Mouse (Mus musculus) CH12.LX (cell line): ENCODE measurements around the gene Fosl2. TPM values are rescaled to one million over a fixed set of nuclear protein-coding genes. Genes with fewer than 3 reads are reported as not detected.

ENCODE experiments used
- DNase-seq: peaks from one replicate; pipeline ENCODE4 v3.0.0-alpha.2; 2013; ENCODE audit errors: extremely low read depth
- H3K27ac ChIP-seq: 2 replicates; pipeline ENCODE4 v1.5.1; 2012; ENCODE audit warnings: low read depth, mild to moderate bottlenecking, control low read depth, moderate library complexity; ENCODE audit not compliant: insufficient read depth
- H3K27me3 ChIP-seq: replicated peaks from 2 replicates; pipeline ENCODE3; 2012; ENCODE audit warnings: inconsistent platforms
- H3K36me3 ChIP-seq, 2 experiments: replicated peaks in 1 of 2; 2 replicates each; pipeline versions ENCODE3 to v1.6.1; 2012; ENCODE audit warnings: inconsistent platforms in 1 of 2, low read length in 1 of 2, mild to moderate bottlenecking in 1 of 2, mixed read lengths in 1 of 2, moderate library complexity in 1 of 2; ENCODE audit not compliant: control insufficient read depth in 1 of 2, insufficient read depth in 1 of 2
- H3K4me1 ChIP-seq, 2 experiments: 2 replicates each; pipeline ENCODE4 v1.6.1; 2012; ENCODE audit warnings: inconsistent platforms in 1 of 2, moderate library complexity in 1 of 2; ENCODE audit not compliant: insufficient read depth in 2 of 2, control insufficient read depth in 1 of 2
- H3K4me2 ChIP-seq: 2 replicates; pipeline ENCODE4 v1.6.1; 2012; ENCODE audit warnings: low read depth, mild to moderate bottlenecking, control low read depth; ENCODE audit not compliant: poor library complexity, insufficient read depth, severe bottlenecking
- H3K4me3 ChIP-seq, 3 experiments: fragments of 150-350 bp in 1 of 3; sonication (generic) in 1 of 3; replicated peaks in 1 of 3; 2 replicates each; pipeline versions ENCODE3 to v1.5.1; 2011 to 2012; ENCODE audit warnings: low read depth in 2 of 3, low read length in 2 of 3, mild to moderate bottlenecking in 2 of 3, moderate library complexity in 2 of 3, control low read depth in 1 of 3, improper control_type of control experiment in 1 of 3, inconsistent platforms in 1 of 3, mixed read lengths in 1 of 3; ENCODE audit not compliant: poor library complexity in 1 of 3
- H3K79me2 ChIP-seq: replicated peaks from 2 replicates; pipeline ENCODE4 v1.6.1; 2012; ENCODE audit warnings: mild to moderate bottlenecking, moderate library complexity; ENCODE audit not compliant: control insufficient read depth, poor library complexity, insufficient read depth, severe bottlenecking; ENCODE audit errors: extremely low read depth
- H3K9ac ChIP-seq: 2 replicates; pipeline ENCODE4 v1.6.1; 2012; ENCODE audit warnings: low read depth, mild to moderate bottlenecking, control low read depth, moderate library complexity; ENCODE audit not compliant: insufficient read depth
- H3K9me3 ChIP-seq: replicated peaks from 2 replicates; pipeline ENCODE3; 2012; ENCODE audit warnings: low read length, inconsistent platforms, mixed read lengths
- BHLHE40 ChIP-seq: IDR thresholded peaks from 2 replicates; pipeline ENCODE4 v1.6.1; 2011; ENCODE audit warnings: mild to moderate bottlenecking, low read depth, low read length, improper control_type of control experiment
- CHD2 ChIP-seq: IDR thresholded peaks from 2 replicates; pipeline ENCODE4 v1.6.1; 2011; ENCODE audit warnings: low read length, improper control_type of control experiment
- ETS1 ChIP-seq: conservative IDR thresholded peaks from 2 replicates; pipeline ENCODE4 v1.6.1; 2012; ENCODE audit warnings: low read depth, mild to moderate bottlenecking, inconsistent platforms, low read length, improper control_type of control experiment, moderate library complexity
- GABPA ChIP-seq: IDR thresholded peaks from 2 replicates; pipeline ENCODE4 v1.6.1; 2012; ENCODE audit warnings: low read depth, low read length, improper control_type of control experiment, inconsistent platforms; ENCODE audit not compliant: insufficient replicate concordance
- HCFC1 ChIP-seq: IDR thresholded peaks from 2 replicates; pipeline ENCODE4 v1.6.1; 2012; ENCODE audit warnings: low read depth, mild to moderate bottlenecking, inconsistent platforms, low read length, improper control_type of control experiment
- MAFK ChIP-seq: IDR thresholded peaks from 2 replicates; pipeline ENCODE4 v1.6.1; 2011; ENCODE audit warnings: low read length, improper control_type of control experiment; ENCODE audit not compliant: insufficient replicate concordance
- MAX ChIP-seq: IDR thresholded peaks from 2 replicates; pipeline ENCODE4 v1.6.1; 2011; ENCODE audit warnings: low read length, improper control_type of control experiment
- MYC ChIP-seq: IDR thresholded peaks from 2 replicates; pipeline ENCODE4 v1.6.1; 2011; ENCODE audit warnings: low read depth, mild to moderate bottlenecking, improper control_type of control experiment, low read length
- POLR2AphosphoS2 ChIP-seq: IDR thresholded peaks from 2 replicates; pipeline ENCODE4 v1.6.1; 2011; ENCODE audit warnings: low read depth, low read length, improper control_type of control experiment
- RCOR1 ChIP-seq: conservative IDR thresholded peaks from 2 replicates; pipeline ENCODE4 v1.6.1; 2012; ENCODE audit warnings: low read depth, mild to moderate bottlenecking, inconsistent platforms, low read length, improper control_type of control experiment
- SMC3 ChIP-seq: IDR thresholded peaks from 2 replicates; pipeline ENCODE4 v1.6.1; 2011; ENCODE audit warnings: low read depth, low read length, improper control_type of control experiment
- TBP ChIP-seq: conservative IDR thresholded peaks from 2 replicates; pipeline ENCODE4 v1.6.1; 2011; ENCODE audit warnings: low read depth, low read length, improper control_type of control experiment
- TCF12 ChIP-seq: IDR thresholded peaks from 2 replicates; pipeline ENCODE4 v1.6.1; 2014; ENCODE audit warnings: low read depth, mild to moderate bottlenecking, inconsistent platforms, low read length, improper control_type of control experiment
- UBTF ChIP-seq: IDR thresholded peaks from 2 replicates; pipeline ENCODE4 v1.6.1; 2012; ENCODE audit warnings: low read depth, mild to moderate bottlenecking, inconsistent platforms, low read length, improper control_type of control experiment, moderate library complexity
- USF1 ChIP-seq: IDR thresholded peaks from 2 replicates; pipeline ENCODE4 v1.6.1; 2014; ENCODE audit warnings: low read depth, mild to moderate bottlenecking, inconsistent platforms, low read length, improper control_type of control experiment
- ZC3H11A ChIP-seq: IDR thresholded peaks from 2 replicates; pipeline ENCODE4 v1.6.1; 2012; ENCODE audit warnings: low read depth, mild to moderate bottlenecking, inconsistent platforms, low read length, improper control_type of control experiment
- ZMIZ1 ChIP-seq: IDR thresholded peaks from 2 replicates; pipeline ENCODE4 v1.6.1; 2012; ENCODE audit warnings: low read depth, mild to moderate bottlenecking, inconsistent platforms, low read length, improper control_type of control experiment
- dilution Hi-C: fragments of 300-500 bp; cut with MboI; formaldehyde crosslinking; loops from 2 replicates; pipeline ENCODE4 v1.14.3; 2020; ENCODE audit warnings: low sequenced_read_pairs; ENCODE audit not compliant: extremely low pct_unique_long_range_greater_than_20kb, extremely low pct_ligation_motif_present
- in situ Hi-C: fragments of 300-500 bp; cut with MboI; formaldehyde crosslinking; loops from 3 replicates; pipeline ENCODE4 v1.14.3; 2019; ENCODE audit warnings: low sequenced_read_pairs, low pct_ligation_motif_present, low pct_unique_long_range_greater_than_20kb, mixed read lengths
- polyA plus RNA-seq: library from polyadenylated mRNA; unstranded; fragments of >175 nt; gene quantifications from 2 replicates; pipeline ENCODE4 v1.2.1, GENCODE M21; 2012; ENCODE audit warnings: low read depth; ENCODE audit not compliant: insufficient read length
- total RNA-seq, 2 experiments: library from RNA; depleted of rRNA; stranded (reverse); fragments of 300-350 nt in 1 of 2; fragments of >200 nt in 1 of 2; gene quantifications; 2 replicates each; pipeline ENCODE4 v1.2.3; 2012 to 2014

Fosl2 gene
- total and polyA plus RNA-seq, 3 experiments: 0.23 to 0.91 (median 0.59) TPM

- no peak overlapping the region for H3K9ac ChIP-seq
- H3K4me1 ChIP-seq: peaks cover 0 to 6% of the 10 kb centered on the region in 2 experiments; a peak in 1 of 4 replicates
- no peaks in the 10 kb centered on the region for H3K79me2 ChIP-seq
- in situ Hi-C loops (loop anchor here (10.0 kb wide), 1 partner anchor 577 kb away; no protein-coding TSS in a partner anchor), dilution Hi-C loops (no loop called here)
- peaks cover 3% of the 10 kb centered on the region for H3K27me3 ChIP-seq
- H3K36me3 ChIP-seq: peaks cover 0 to 1% of the 10 kb centered on the region in 2 experiments
- H3K9me3 ChIP-seq: no peaks in the 10 kb centered on the region
- TF ChIP-seq USF1: no peak
- no peak for TF ChIP-seq POLR2AphosphoS2
- no peak for TF ChIP-seq ZMIZ1
- no peak for TF ChIP-seq CHD2
- TF ChIP-seq MYC: no peak
- TF ChIP-seq ETS1: no peak
- TF ChIP-seq MAFK: no peak
- TF ChIP-seq BHLHE40: no peak
- no peak for TF ChIP-seq TBP
- no peak for TF ChIP-seq UBTF
- no peak overlapping the region for H3K4me2 ChIP-seq
- H3K27ac ChIP-seq: no peak overlapping the region
- DNase-seq: no peak
- no peak overlapping the region for H3K4me3 ChIP-seq
Observed at GRCm38 (mm10) chr5:32141899-32142298, 6.3 kb downstream of the Fosl2 start.

GRCm38 (mm10) chr5:32143433-32143970 lies 7.9 kb downstream of the Fosl2 start:
- H3K36me3 ChIP-seq: peaks cover 0 to 3% of the 10 kb centered on the region in 2 experiments
- H3K9ac ChIP-seq: no peak overlapping the region
- no peaks in the 10 kb centered on the region for H3K79me2 ChIP-seq
- TF ChIP-seq HCFC1: no peak
- TF ChIP-seq GABPA: no peak
- no peak for TF ChIP-seq TCF12
- no peak for TF ChIP-seq UBTF
- TF ChIP-seq RCOR1: no peak
- no peak for TF ChIP-seq SMC3
- no peak for TF ChIP-seq POLR2AphosphoS2
- no peak for TF ChIP-seq TBP
- no peak for TF ChIP-seq ZC3H11A
- no peak for TF ChIP-seq MAX
- no peaks in the 10 kb centered on the region for H3K9me3 ChIP-seq
- no peak for DNase-seq
- H3K4me3 ChIP-seq: no peak overlapping the region
- no peak overlapping the region for H3K27ac ChIP-seq
- peaks cover 0 to 6% of the 10 kb centered on the region in 2 experiments; a peak in 1 of 4 replicates for H3K4me1 ChIP-seq
- in situ Hi-C loops (loop anchor here (10.0 kb wide), 1 partner anchor 579 kb away; no protein-coding TSS in a partner anchor), dilution Hi-C loops (no loop called here)
- no peaks in the 10 kb centered on the region for H3K27me3 ChIP-seq
- no peak overlapping the region for H3K4me2 ChIP-seq
